Mouse (Mus musculus) heart, adult 2 months (tissue): ENCODE data around the gene Tmem183a.

Source experiments
- CTCF ChIP-seq: fragments of 200-600 bp; IDR thresholded peaks from 2 replicates; pipeline ENCODE4 v1.8.1; 2022; ENCODE audit warnings: antibody characterized with exemption, mild to moderate bottlenecking, moderate library complexity
- EP300 ChIP-seq: fragments of 200-500 bp; IDR thresholded peaks from 2 replicates; pipeline ENCODE4 v1.6.1; 2011; ENCODE audit warnings: low read depth, low read length, control low read depth; ENCODE audit not compliant: insufficient read depth

GRCm38 (mm10) chr1:134406414-134406771 is 44.6 kb upstream of the Tmem183a start:
- TF ChIP-seq EP300: no peak
- TF ChIP-seq CTCF: no peak
